Mouse (Mus musculus) inflammation-experienced regulatory T-cells, adult 6 months (primary cell): Measurements from ENCODE around the gene Selenov. TPM values are rescaled to one million over a fixed set of nuclear protein-coding genes. Genes with fewer than 3 reads are reported as not detected.

Experiments used
- ATAC-seq: one replicate; pipeline ENCODE4 v1.8.0; 2017
- polyA plus RNA-seq, 3 experiments: library from polyadenylated mRNA; unstranded; fragments of 100-300 nt; shearing (Covaris generic); gene quantifications; one replicate each; pipeline ENCODE4 v1.2.1; 2017

The Selenov gene
- polyA plus RNA-seq, result not detected

- ATAC-seq, result no peak
Observed at GRCm38 (mm10) chr7:28290638-28291590, at the start of gene Selenov. TSS of gene Selenov (minus strand) at chr7:28291186.

GRCm38 (mm10) chr7:28339213-28339917, 48.4 kb upstream of the Selenov start:
- ATAC-seq, result no peak

GRCm38 (mm10) chr7:28338108-28338998, 47.4 kb upstream of the Selenov start, which contains the start of gene Supt5:
TSS of gene Supt5 (minus strand) at chr7:28338746.
- peak; percentile 99 for ATAC-seq

- ATAC-seq, result no peak
Observed at GRCm38 (mm10) chr7:28335471-28335870, 44.5 kb upstream of the Selenov start.

GRCm38 (mm10) chr7:28334534-28334933, 43.5 kb upstream of the Selenov start:
- ATAC-seq, result no peak

GRCm38 (mm10) chr7:28328260-28328659, 37.3 kb upstream of the Selenov start:
- no peak for ATAC-seq

- ATAC-seq, result no peak
Observed at GRCm38 (mm10) chr7:28326457-28326856, 35.5 kb upstream of the Selenov start.

GRCm38 (mm10) chr7:28325293-28325692, 34.3 kb upstream of the Selenov start:
- ATAC-seq, result no peak

GRCm38 (mm10) chr7:28321974-28322720, 31.2 kb upstream of the Selenov start:
- ATAC-seq, result no peak

GRCm38 (mm10) chr7:28318714-28319113, 27.7 kb upstream of the Selenov start:
- no peak for ATAC-seq

- ATAC-seq, result no peak
Observed at GRCm38 (mm10) chr7:28318036-28318435, 27.1 kb upstream of the Selenov start.

- peak; percentile 97 for ATAC-seq
Observed at GRCm38 (mm10) chr7:28311926-28312543, 21.0 kb upstream of the Selenov start, which contains the start of gene Timm50. TSS of gene Timm50 (minus strand) at chr7:28312072.

GRCm38 (mm10) chr7:28311151-28311925, 20.4 kb upstream of the Selenov start:
- ATAC-seq, result peak; percentile 30

- ATAC-seq, result no peak
Observed at GRCm38 (mm10) chr7:28309737-28310136, 18.8 kb upstream of the Selenov start.

GRCm38 (mm10) chr7:28306216-28306615, 15.2 kb upstream of the Selenov start:
- no peak for ATAC-seq

- no peak for ATAC-seq
Observed at GRCm38 (mm10) chr7:28305641-28306040, 14.7 kb upstream of the Selenov start.

- no peak for ATAC-seq
Observed at GRCm38 (mm10) chr7:28301616-28302433, 10.8 kb upstream of the Selenov start, which contains the start of gene Dll3. TSS of gene Dll3 (minus strand) at chr7:28302238.

- ATAC-seq, result no peak
Observed at GRCm38 (mm10) chr7:28298837-28299625, 8.0 kb upstream of the Selenov start.
